Mouse (Mus musculus) myocyte (in vitro differentiated cells): ENCODE data around the gene Gab1. TPM values are rescaled to one million over a fixed set of nuclear protein-coding genes. Genes with fewer than 3 reads are reported as not detected.
A peak's percentile ranks its signal among the peaks of the same experiment; 100 is the strongest.

Experiments
- H3K27me3 ChIP-seq: one replicate; pipeline ENCODE4 v1.6.1; 2011; ENCODE audit not compliant: control insufficient read depth, insufficient read depth, insufficient read length
- H3K36me3 ChIP-seq: one replicate; pipeline ENCODE4 v1.6.1; 2011; ENCODE audit not compliant: control insufficient read depth, insufficient read depth
- H3K4me2 ChIP-seq: one replicate; pipeline ENCODE4 v1.6.1; 2011; ENCODE audit warnings: low read depth, control low read depth
- H3K4me3 ChIP-seq: one replicate; pipeline ENCODE4 v1.5.1; 2011; ENCODE audit warnings: mild to moderate bottlenecking, control low read depth, moderate library complexity
- H3K79me2 ChIP-seq: one replicate; pipeline ENCODE4 v1.6.1; 2011; ENCODE audit not compliant: control insufficient read depth, insufficient read depth
- H3ac ChIP-seq: one replicate; pipeline ENCODE4 v1.6.1; 2011; ENCODE audit not compliant: control insufficient read depth, insufficient read length
- CEBPB ChIP-seq: IDR thresholded peaks from 2 replicates; pipeline ENCODE4 v1.6.1; 2011; ENCODE audit warnings: mild to moderate bottlenecking, moderate library complexity; ENCODE audit not compliant: poor library complexity, insufficient read depth, severe bottlenecking
- E2F4 ChIP-seq: IDR thresholded peaks from one replicate; pipeline ENCODE4 v1.6.1; 2011; ENCODE audit warnings: mild to moderate bottlenecking, control low read depth, moderate library complexity; ENCODE audit not compliant: insufficient read depth
- MAX ChIP-seq: IDR thresholded peaks from one replicate; pipeline ENCODE4 v1.6.1; 2011; ENCODE audit warnings: low read depth, mild to moderate bottlenecking, control low read depth
- MYOD1 ChIP-seq, 3 experiments: IDR thresholded peaks; one replicate each; pipeline ENCODE4 v1.6.1; 2011; ENCODE audit warnings: control low read depth in 2 of 3, low read depth in 2 of 3, mild to moderate bottlenecking in 2 of 3, moderate library complexity in 1 of 3; ENCODE audit not compliant: insufficient read length in 2 of 3, control insufficient read depth in 1 of 3
- MYOG ChIP-seq, 3 experiments: IDR thresholded peaks; one replicate each; pipeline ENCODE4 v1.6.1; 2011; ENCODE audit warnings: control low read depth in 2 of 3, low read depth in 2 of 3, mild to moderate bottlenecking in 2 of 3; ENCODE audit not compliant: insufficient read length in 2 of 3, control insufficient read depth in 1 of 3, insufficient read depth in 1 of 3
- POLR2A ChIP-seq: IDR thresholded peaks from one replicate; pipeline ENCODE4 v1.6.1; 2011; ENCODE audit warnings: low read depth, mild to moderate bottlenecking, control low read depth, moderate library complexity; ENCODE audit not compliant: insufficient read length
- POLR2AphosphoS2 ChIP-seq: IDR thresholded peaks from one replicate; pipeline ENCODE4 v1.6.1; 2011; ENCODE audit warnings: low read depth, control low read depth; ENCODE audit not compliant: insufficient read length
- REST ChIP-seq: IDR thresholded peaks from one replicate; pipeline ENCODE4 v1.6.1; 2011; ENCODE audit warnings: mild to moderate bottlenecking, control low read depth, moderate library complexity; ENCODE audit not compliant: insufficient read depth, insufficient read length
- SRF ChIP-seq: IDR thresholded peaks from one replicate; pipeline ENCODE4 v1.6.1; 2011; ENCODE audit warnings: low read depth; ENCODE audit not compliant: control insufficient read depth, insufficient read length
- TCF12 ChIP-seq: IDR thresholded peaks from one replicate; pipeline ENCODE4 v1.6.1; 2011; ENCODE audit warnings: mild to moderate bottlenecking, control low read depth; ENCODE audit not compliant: poor library complexity, insufficient read depth, severe bottlenecking
- TCF3 ChIP-seq: IDR thresholded peaks from one replicate; pipeline ENCODE4 v1.6.1; 2011; ENCODE audit warnings: low read depth, control low read depth; ENCODE audit not compliant: insufficient read length
- USF1 ChIP-seq: IDR thresholded peaks from one replicate; pipeline ENCODE4 v1.6.1; 2011; ENCODE audit warnings: low read depth, mild to moderate bottlenecking, control low read depth, moderate library complexity
- polyA plus RNA-seq: library from polyadenylated mRNA; unstranded; fragments of >200 nt; fragmentation: generic; extraction: Trizol; gene quantifications from one replicate; pipeline ENCODE4 v1.2.1, GENCODE M21; 2012; ENCODE audit warnings: missing spikeins

The Gab1 gene
- polyA plus RNA-seq: 3.4 TPM

DNA sequence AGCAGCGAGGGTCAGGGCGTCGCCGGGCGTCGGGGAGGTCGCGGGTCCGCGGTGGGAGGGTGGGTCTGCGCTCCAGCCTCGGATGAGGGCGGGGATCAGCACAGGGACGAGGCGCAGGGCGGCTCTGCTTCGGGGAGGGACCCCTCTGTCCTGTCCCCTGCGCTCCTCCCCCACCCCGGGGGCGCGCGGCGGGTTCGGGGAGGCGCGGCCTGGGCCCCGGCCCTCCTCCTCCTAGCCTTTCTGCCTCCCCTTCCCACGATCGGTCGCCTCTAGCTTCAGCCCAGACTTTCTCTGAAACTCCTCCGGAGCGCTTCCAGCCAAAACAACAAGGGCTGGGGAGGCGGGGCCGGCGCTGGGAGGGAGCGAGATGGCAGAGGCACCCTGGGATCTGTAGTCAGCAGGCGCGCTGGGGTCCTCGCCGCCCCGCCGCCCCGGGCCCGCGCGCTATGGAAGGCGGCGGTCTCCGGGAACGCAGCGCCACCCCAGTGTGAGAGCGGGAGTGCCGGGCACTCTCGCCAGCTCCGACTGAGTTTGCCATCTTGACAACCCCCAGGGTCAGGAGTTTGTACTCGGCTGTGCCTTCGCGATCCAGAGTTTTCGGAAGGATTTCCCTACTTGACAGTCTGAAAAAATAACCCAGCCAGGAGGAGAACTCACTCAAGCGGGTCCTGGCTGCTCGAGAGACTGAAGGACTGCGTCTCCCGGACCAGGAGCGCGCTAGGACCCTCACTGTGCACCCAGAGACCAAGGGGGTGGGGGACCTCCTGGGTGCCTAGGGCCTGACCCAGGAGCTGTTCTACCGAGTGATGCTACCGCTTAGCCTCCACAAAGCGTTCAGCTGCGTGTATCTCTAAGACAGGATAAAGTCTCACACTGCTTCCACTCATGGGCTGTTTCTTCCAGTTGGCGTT, at the start of gene Gab1:
Gab1 (minus strand) TSS at position 324 of the 911 bp plus-strand sequence.
- no peaks in the 10 kb centered on the region for H3K27me3 ChIP-seq
- H3K4me3 ChIP-seq: peak within 1 kb of the TSS; percentile 67
- H3K4me2 ChIP-seq: peak within 1 kb of the TSS; percentile 74
- peaks cover 4% of the 10 kb centered on the region for H3K79me2 ChIP-seq
- no peaks in the 10 kb centered on the region for H3K36me3 ChIP-seq
- peak within 1 kb of the TSS; percentile 72 for H3ac ChIP-seq
- TF ChIP-seq SRF: no peak
- no peak for TF ChIP-seq MYOD1 (IDR thresholded peaks at IDR 0.05; ENCODE audit: control insufficient read depth in 1 of 3, insufficient read length in 2 of 3, low read depth in 2 of 3)
- TF ChIP-seq TCF3: no peak
- no peak for TF ChIP-seq REST
- TF ChIP-seq POLR2AphosphoS2: no peak
- peak; percentile 63 for TF ChIP-seq POLR2A
- no peak for TF ChIP-seq E2F4

DNA sequence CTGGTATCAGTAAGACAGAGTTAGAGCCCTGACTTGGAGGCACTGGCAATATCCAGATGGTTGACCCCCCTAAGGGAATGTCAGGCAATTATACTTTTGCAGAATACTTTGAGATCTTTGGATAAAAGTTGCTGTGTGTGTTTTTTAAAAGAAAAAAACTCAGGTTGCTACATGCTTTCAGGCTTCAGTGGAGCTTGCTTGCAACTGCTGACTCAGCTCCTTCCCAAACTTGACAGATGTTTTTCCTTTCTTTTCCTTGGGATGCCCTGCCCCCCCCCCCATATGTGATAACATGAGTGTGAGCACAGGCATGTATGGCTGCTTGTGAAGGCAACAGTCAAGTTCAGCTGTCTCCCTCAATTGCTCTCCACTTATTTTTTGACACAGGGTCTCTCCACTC, 48.5 kb upstream of the Gab1 start:
- TF ChIP-seq POLR2AphosphoS2: no peak
- TF ChIP-seq TCF12: no peak
- TF ChIP-seq USF1: no peak
- TF ChIP-seq MAX: no peak
- no peak for TF ChIP-seq REST
- no peak for TF ChIP-seq E2F4
- no peak for TF ChIP-seq MYOG (IDR thresholded peaks at IDR 0.05; ENCODE audit: control insufficient read depth in 1 of 3, insufficient read depth in 1 of 3, insufficient read length in 2 of 3, low read depth in 2 of 3)
- TF ChIP-seq CEBPB: no peak
- TF ChIP-seq SRF: no peak
- no peak for TF ChIP-seq MYOD1 (IDR thresholded peaks at IDR 0.05; ENCODE audit: control insufficient read depth in 1 of 3, insufficient read length in 2 of 3, low read depth in 2 of 3)
- no peak for TF ChIP-seq TCF3
- TF ChIP-seq POLR2A: no peak
- H3K4me3 ChIP-seq: no peak overlapping the region
- peaks cover 7% of the 10 kb centered on the region for H3K27me3 ChIP-seq
- no peak overlapping the region for H3ac ChIP-seq
- H3K79me2 ChIP-seq: no peaks in the 10 kb centered on the region
- H3K36me3 ChIP-seq: no peaks in the 10 kb centered on the region
- H3K4me2 ChIP-seq: no peak overlapping the region

DNA sequence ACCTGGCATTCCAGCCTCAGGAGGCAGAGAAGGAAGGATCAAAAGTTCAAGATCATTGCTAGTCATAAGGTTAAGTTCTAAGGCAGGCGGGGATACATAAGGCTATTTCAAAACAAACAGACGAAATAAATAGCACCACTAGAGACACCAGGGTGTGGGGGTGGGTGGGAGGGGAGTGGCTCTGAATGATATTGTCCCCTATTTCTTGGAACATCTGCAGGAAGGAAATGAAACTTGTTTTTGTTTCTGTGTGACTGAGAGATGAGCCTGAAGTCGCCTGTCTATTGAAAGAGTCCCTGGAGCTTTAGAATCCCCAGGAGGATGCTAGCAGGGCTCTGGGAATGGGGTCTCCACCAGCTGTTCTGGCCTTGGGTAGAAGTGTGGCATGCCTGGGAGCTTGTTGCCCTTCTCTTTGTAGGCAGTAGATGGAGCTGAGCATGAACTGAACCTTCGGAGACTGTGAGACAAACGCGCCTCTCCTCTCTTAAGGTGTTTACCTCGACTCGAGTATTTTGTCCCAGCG, 43.5 kb upstream of the Gab1 start:
- Histone ChIP-seq H3K27me3 (peaks cover 7% of the 10 kb centered on the region), H3K4me2 (no peak overlapping the region), H3K4me3 (no peak overlapping the region), H3ac (no peak overlapping the region), H3K79me2 (no peaks in the 10 kb centered on the region), H3K36me3 (no peaks in the 10 kb centered on the region)
- no peak for TF ChIP-seq TCF12
- TF ChIP-seq POLR2A: no peak
- TF ChIP-seq CEBPB: no peak
- TF ChIP-seq E2F4: no peak
- TF ChIP-seq SRF: no peak
- TF ChIP-seq TCF3: no peak
- no peak for TF ChIP-seq MAX
- TF ChIP-seq POLR2AphosphoS2: no peak

DNA sequence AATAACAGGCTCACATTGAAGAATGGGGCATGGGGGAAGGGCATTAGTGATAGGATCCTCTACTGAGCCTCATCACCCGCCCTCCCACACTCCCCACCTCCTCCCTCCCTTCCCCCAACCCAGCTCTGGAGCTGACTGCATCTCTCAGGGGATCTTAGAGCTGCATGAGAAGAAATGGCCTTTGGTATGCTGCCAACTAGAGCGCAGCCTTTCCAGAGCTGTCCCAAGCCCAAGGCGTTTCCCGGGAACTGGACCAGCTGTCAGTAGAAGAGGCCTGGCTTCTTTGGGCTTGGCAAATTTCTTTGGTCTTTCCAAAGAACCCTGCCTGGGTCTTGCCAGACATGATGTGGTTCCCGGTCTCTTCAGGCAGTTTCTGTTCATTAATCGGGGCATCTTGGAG, 42.3 kb upstream of the Gab1 start:
- Histone ChIP-seq H3ac (no peak overlapping the region), H3K79me2 (no peaks in the 10 kb centered on the region), H3K4me2 (peak overlapping the region; percentile 13), H3K36me3 (no peaks in the 10 kb centered on the region), H3K4me3 (no peak overlapping the region), H3K27me3 (peaks cover 7% of the 10 kb centered on the region)
- TF ChIP-seq TCF12: no peak
- no peak for TF ChIP-seq POLR2AphosphoS2
- no peak for TF ChIP-seq CEBPB
- no peak for TF ChIP-seq SRF
- no peak for TF ChIP-seq MYOD1 (IDR thresholded peaks at IDR 0.05; ENCODE audit: control insufficient read depth in 1 of 3, insufficient read length in 2 of 3, low read depth in 2 of 3)
- no peak for TF ChIP-seq USF1
- TF ChIP-seq TCF3: no peak
- TF ChIP-seq MAX: no peak
- TF ChIP-seq MYOG (IDR thresholded peaks at IDR 0.05; ENCODE audit: control insufficient read depth in 1 of 3, insufficient read depth in 1 of 3, insufficient read length in 2 of 3, low read depth in 2 of 3): no peak
- no peak for TF ChIP-seq E2F4
- TF ChIP-seq POLR2A: no peak
- TF ChIP-seq REST: no peak

DNA sequence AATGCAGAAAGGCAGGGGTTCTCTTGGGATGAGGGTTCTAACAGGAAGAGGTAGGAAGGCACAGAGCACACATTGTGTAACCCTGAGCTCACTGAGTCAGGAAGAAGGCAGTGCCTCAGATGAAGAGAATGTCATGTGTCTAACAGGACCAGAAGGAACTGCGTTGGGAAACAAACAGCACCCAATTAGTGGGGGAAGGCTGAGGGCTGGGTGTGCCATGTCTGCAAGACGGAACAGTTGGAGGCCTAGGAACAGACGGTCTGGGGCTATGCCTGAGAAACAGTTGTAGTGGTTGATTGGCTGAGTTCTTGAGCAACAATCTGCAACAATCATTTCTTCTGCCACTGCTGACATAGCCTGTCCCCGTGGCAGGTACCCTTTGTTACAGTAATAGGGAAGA, 38.8 kb upstream of the Gab1 start:
- Histone ChIP-seq H3K79me2 (no peaks in the 10 kb centered on the region), H3K4me3 (no peak overlapping the region), H3K27me3 (peaks cover under 1% of the 10 kb centered on the region)

More for the DNA sequence above, 38.8 kb upstream of the Gab1 start:
- Histone ChIP-seq H3K36me3 (no peaks in the 10 kb centered on the region), H3ac (no peak overlapping the region), H3K4me2 (no peak overlapping the region)
- TF ChIP-seq MYOD1 (IDR thresholded peaks at IDR 0.05; ENCODE audit: control insufficient read depth in 1 of 3, insufficient read length in 2 of 3, low read depth in 2 of 3): no peak
- no peak for TF ChIP-seq CEBPB
- no peak for TF ChIP-seq E2F4
- TF ChIP-seq TCF12: no peak
- TF ChIP-seq REST: no peak
- TF ChIP-seq TCF3: no peak
- TF ChIP-seq POLR2AphosphoS2: no peak
- no peak for TF ChIP-seq MYOG (IDR thresholded peaks at IDR 0.05; ENCODE audit: control insufficient read depth in 1 of 3, insufficient read depth in 1 of 3, insufficient read length in 2 of 3, low read depth in 2 of 3)
- TF ChIP-seq SRF: no peak
- no peak for TF ChIP-seq MAX
